Mouse (Mus musculus) heart, embryonic 14.5 days (tissue): Measurements from ENCODE around the gene Gm11114. TPM values are rescaled to one million over a fixed set of nuclear protein-coding genes. Genes with fewer than 3 reads are reported as not detected.
A peak's percentile ranks its signal among the peaks of the same experiment; 100 is the strongest.

Experiments
- ATAC-seq: fragments of 200-750 bp; cut with Nextera tagmentation; 2 replicates; pipeline ENCODE4 v1.8.0; 2017; ENCODE audit warnings: low read depth, moderate TSS enrichment; ENCODE audit not compliant: insufficient number of reproducible peaks, insufficient read depth, low FRiP score
- H3K27ac ChIP-seq, 2 experiments: fragments of 200-500 bp in 1 of 2; fragments of 300-500 bp in 1 of 2; sonication (generic) in 1 of 2; replicated peaks in 1 of 2; 2 replicates each; pipeline ENCODE4 v1.5.1; 2012 to 2014; ENCODE audit warnings: low read depth in 2 of 2, low read length in 2 of 2, control low read depth in 1 of 2, mild to moderate bottlenecking in 1 of 2, mixed read lengths in 1 of 2; ENCODE audit not compliant: control insufficient read depth in 1 of 2, insufficient read depth in 1 of 2
- H3K27me3 ChIP-seq: fragments of 300-500 bp; sonication (generic); 2 replicates; pipeline ENCODE4 v1.6.1; 2014; ENCODE audit warnings: mild to moderate bottlenecking, low read length, control low read depth; ENCODE audit not compliant: control insufficient read depth, insufficient read depth
- H3K36me3 ChIP-seq: fragments of 300-500 bp; sonication (generic); 2 replicates; pipeline ENCODE4 v1.6.1; 2014; ENCODE audit warnings: mild to moderate bottlenecking, control low read depth, low read length, mixed read lengths; ENCODE audit not compliant: control insufficient read depth, insufficient read depth
- H3K4me1 ChIP-seq, 2 experiments: fragments of 200-500 bp in 1 of 2; fragments of 300-500 bp in 1 of 2; sonication (generic) in 1 of 2; 2 replicates each; pipeline ENCODE4 v1.6.1; 2012 to 2014; ENCODE audit warnings: low read length in 2 of 2, control low read depth in 1 of 2, mixed read lengths in 1 of 2; ENCODE audit not compliant: control insufficient read depth in 2 of 2, insufficient read depth in 2 of 2
- H3K4me2 ChIP-seq: fragments of 300-500 bp; sonication (generic); 2 replicates; pipeline ENCODE4 v1.6.1; 2014; ENCODE audit warnings: mild to moderate bottlenecking, low read length
- H3K4me3 ChIP-seq, 2 experiments: fragments of 200-500 bp in 1 of 2; fragments of 300-500 bp in 1 of 2; sonication (generic) in 1 of 2; 2 replicates each; pipeline ENCODE4 v1.5.1; 2012 to 2014; ENCODE audit warnings: low read length in 2 of 2, mild to moderate bottlenecking in 2 of 2, control low read depth in 1 of 2, low read depth in 1 of 2, moderate library complexity in 1 of 2; ENCODE audit not compliant: control insufficient read depth in 1 of 2, insufficient read depth in 1 of 2
- H3K9ac ChIP-seq: fragments of 300-500 bp; sonication (generic); 2 replicates; pipeline ENCODE4 v1.6.1; 2014; ENCODE audit warnings: mild to moderate bottlenecking, low read length
- H3K9me3 ChIP-seq: fragments of 300-500 bp; sonication (generic); 2 replicates; pipeline ENCODE4 v1.6.1; 2016; ENCODE audit warnings: low read length, control low read depth; ENCODE audit not compliant: control insufficient read depth
- WGBS: fragments of 180-500 bp; shearing (Covaris S2); extraction: QIAGEN DNeasy Blood & Tissue Kit; methylation state at CpG from one replicate; pipeline ENCODE4 v1.1.7; 2014; 5-methylcytosine and 5-hydroxymethylcytosine counted together
- polyA plus RNA-seq: library from polyadenylated mRNA; unstranded; fragments of >200 nt; fragmentation: Nextera tagmentation; extraction: Ambion mirVana; gene quantifications from 2 replicates; pipeline ENCODE4 v1.2.1, GENCODE M21; 2014

Gm11114 gene
- polyA plus RNA-seq, 1 experiment from 2014 or later, result not detected

DNA sequence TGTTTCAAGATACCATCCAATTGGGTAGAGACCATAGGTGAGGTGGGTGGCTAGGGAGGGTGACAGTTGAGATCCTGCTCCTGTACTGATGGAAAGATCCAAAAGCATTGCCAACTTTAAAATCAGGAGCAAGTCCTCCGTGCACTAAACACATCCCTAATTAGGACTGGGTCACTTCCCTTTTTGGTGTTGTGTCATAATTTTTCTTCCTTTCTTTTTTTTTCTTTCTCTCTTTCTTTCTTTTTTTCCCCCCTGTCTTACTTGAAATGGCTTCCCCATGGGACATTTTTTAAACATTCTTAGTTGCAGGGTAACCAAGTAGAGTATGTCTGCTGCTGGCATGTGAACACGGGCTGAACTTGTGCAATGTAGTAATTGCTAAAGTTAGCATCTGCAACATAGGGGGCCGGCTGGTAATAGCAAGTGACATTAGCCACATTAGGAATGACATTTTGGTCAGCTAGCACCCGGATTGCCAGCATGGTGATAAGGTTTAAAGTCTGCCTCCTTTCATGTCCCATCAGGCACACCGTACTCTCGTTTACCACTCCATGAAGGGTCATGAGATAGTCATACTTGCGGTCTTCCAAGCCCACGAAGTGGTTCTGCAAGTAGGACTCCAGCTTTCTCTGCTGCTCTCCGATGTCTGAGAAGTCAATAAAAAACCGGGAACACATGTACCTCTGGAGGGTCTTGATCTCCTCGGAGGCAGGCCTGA is 11.7 kb downstream of the Gm11114 start:
- H3K4me3 ChIP-seq, result peak overlapping the region; percentile 68 to 84
- H3K9ac ChIP-seq, result peak overlapping the region; percentile 88
- 31% methylated on average over 11 of the region's 11 CpGs for WGBS
- ATAC-seq, result no peak
- peak overlapping the region; percentile 79 to 95 for H3K27ac ChIP-seq
- no peaks in the 10 kb centered on the region for H3K9me3 ChIP-seq
- H3K4me1 ChIP-seq, result peaks cover 0 to 6% of the 10 kb centered on the region in 2 experiments; a peak in 2 of 4 replicates
- H3K27me3 ChIP-seq, result no peaks in the 10 kb centered on the region
- peak overlapping the region; percentile 71 for H3K4me2 ChIP-seq
- H3K36me3 ChIP-seq, result peaks cover 11% of the 10 kb centered on the region; the same call in 1 of the 2 replicates

DNA sequence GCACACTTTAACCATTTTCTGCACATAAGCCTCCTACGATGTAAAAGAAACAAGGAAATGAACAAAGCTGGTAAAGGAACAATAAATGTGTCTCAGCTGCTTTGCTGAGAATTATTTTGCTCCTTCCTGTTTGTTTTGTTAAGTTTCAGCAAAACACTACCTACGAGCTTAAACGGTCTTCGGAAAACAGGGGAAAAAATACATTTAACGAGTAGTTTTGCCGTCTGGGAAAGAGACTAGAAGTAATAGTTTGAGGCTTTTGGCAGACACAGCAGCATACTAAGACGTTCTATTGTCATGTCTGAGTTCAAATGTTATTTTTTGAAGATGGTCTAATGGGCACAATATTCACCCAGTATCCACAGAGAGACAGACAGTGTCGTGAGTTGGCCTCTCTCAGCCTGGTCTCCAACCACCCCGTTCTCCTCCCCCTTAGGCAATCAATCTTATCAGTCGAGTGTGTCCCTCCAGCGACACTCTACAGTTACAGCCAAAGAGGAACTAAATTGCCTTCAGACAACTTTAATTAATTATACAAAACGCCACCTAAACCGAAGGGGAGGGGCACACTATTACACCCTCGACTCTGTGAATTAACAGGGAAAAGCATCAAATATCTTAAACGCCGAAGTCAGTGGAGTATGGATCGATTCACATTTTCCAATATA is 12.8 kb downstream of the Gm11114 start:
- Histone ChIP-seq H3K4me3 (peak overlapping the region; percentile 68 to 84), H3K4me2 (peak overlapping the region; percentile 71), H3K4me1 (peaks cover 0 to 6% of the 10 kb centered on the region in 2 experiments; a peak in 2 of 4 replicates), H3K27ac (peak overlapping the region; percentile 79 to 95), H3K36me3 (peaks cover 10% of the 10 kb centered on the region; the same call in 1 of the 2 replicates), H3K27me3 (no peaks in the 10 kb centered on the region), H3K9me3 (no peaks in the 10 kb centered on the region), H3K9ac (peak overlapping the region; percentile 88)
- ATAC-seq, result no peak
- WGBS, result 27% methylated on average over 17 of the region's 17 CpGs

DNA sequence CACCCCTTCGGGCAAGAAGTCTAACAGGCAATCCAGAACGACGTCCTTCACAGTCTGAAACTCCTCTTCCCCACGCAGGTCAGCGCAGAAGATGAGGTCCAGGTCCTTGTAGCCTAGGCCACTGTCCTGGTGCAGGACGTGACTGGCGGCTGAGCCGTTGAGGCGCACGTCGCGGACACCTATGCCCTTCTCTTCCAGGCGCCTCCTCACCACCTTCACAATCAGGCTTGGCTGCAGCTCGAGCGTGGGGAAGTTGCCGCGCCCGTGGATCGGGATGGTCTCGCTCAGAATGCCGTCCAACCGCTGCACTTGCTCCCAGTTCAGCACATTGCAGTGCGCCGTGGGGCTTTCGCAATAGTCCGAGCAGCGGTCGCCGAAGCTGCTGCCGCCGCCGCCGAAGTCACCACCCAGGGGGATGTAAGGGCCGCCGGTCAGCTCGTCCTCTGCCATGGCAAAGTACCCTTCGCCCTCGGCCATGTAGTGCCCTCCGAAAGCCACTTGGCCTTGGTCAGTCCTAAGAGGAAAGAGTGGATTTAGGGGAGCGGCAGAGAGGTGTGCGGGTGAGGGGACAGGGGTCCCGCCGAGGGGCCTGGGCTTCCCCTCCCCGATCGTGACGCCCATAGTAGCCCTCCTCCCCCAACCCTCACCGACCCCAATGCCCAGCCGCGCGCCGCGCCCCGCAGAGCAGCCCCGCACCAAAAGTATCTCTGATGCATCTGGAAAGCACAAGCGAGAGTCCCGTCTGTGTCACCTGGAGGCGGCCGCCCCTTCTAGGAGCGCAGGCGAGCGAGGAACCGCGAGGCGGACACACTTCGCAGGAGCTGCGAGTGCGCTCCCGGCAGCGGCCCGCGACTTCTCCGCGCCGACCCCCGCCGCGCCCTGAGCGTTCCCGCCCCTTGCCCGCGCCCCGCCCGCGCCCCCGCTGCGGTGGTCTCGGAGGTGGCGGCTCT is 14.0 kb downstream of the Gm11114 start:
- Histone ChIP-seq H3K4me3 (peak overlapping the region; percentile 68 to 84), H3K4me2 (peak overlapping the region; percentile 71), H3K9ac (peak overlapping the region; percentile 88), H3K4me1 (peaks cover 0 to 6% of the 10 kb centered on the region in 2 experiments; a peak in 2 of 4 replicates), H3K27ac (peak overlapping the region; percentile 61 to 95), H3K27me3 (no peaks in the 10 kb centered on the region), H3K36me3 (peaks cover 7% of the 10 kb centered on the region; the same call in 1 of the 2 replicates), H3K9me3 (no peaks in the 10 kb centered on the region)
- WGBS, result under 1% methylated on average over 88 of the region's 88 CpGs
- peak; percentile 58 for ATAC-seq

DNA sequence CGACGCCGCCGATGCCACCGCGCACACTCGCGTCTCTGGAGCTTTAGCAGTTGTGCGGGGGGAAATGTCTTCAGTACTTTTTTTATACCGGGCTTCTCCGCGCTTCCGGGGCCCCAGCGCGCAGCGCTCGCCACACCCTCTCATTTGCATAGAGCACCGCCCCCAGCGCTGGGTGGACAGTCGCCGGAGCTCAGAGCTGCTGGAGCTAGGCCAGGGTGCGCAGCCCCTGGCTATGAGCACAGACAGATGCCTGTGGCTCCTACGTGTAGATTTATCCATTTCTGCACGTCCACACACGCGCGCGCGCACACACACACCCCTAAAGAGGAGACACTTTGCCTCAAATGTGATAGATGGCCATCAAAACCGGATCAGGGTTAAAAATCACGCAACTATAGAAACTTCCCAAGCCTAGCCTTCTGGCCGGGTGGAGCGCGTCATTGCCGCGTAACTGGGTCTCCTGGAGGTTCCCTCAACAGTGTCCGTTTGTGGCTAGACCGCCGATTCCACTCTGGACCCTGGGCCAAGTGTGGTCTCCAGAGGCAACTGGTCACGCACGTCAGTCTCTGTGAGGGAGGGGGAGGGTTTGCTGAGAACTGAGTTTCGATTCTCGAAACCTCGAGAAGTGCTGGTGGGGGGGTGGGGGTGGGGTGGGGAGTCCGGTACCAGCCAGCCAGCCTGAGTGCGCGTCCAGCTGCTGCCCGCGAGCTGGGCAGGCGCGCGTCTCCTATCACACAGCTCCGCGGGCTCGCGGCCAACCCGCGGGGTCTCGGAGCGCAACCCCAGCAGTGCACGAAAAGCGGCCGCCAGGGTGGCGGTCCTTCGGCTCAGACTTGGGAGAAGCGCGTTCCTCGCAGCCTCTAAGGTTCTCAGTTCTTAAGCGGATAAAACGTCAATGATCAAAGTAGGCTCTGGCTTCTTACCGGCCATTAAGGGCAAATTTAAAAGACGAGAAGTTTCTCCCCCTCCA is 15.0 kb downstream of the Gm11114 start, which contains the start of gene Tent5a:
Gene Tent5a, minus strand, starts transcription at position 107 of the 970 bp plus-strand sequence.
- H3K9ac ChIP-seq, result peak within 1 kb of the TSS; percentile 88
- H3K27me3 ChIP-seq, result no peaks in the 10 kb centered on the region
- H3K4me3 ChIP-seq, result peak within 1 kb of the TSS; percentile 68 to 84
- ATAC-seq, result peak; percentile 92
- peaks cover 0 to 6% of the 10 kb centered on the region in 2 experiments; a peak in 2 of 4 replicates for H3K4me1 ChIP-seq
- peak within 1 kb of the TSS; percentile 71 for H3K4me2 ChIP-seq
- H3K36me3 ChIP-seq, result peaks cover 7% of the 10 kb centered on the region; the same call in 1 of the 2 replicates
- H3K27ac ChIP-seq, result peak within 1 kb of the TSS; percentile 92 to 95
- under 1% methylated on average over 72 of the region's 72 CpGs for WGBS
- H3K9me3 ChIP-seq, result no peaks in the 10 kb centered on the region

DNA sequence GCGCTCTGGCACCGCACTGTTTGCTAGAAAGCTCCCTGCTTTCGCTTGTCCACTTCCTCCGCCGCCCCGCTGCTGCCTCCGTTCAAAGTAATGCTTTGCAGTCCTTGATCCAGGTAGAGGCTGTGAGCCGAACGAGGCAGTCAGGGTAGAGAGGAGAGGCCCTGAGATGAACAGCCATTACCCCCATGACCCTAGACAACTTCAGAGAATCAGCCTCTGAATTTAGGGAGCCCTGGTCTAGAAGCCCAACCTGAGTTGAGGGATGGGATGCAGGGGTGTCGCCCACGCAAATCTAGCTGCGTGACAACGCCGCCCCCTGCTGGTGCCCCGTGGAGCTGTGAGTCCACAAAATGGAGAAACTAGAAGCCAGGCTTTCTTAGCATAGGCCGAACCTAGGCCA is 15.7 kb downstream of the Gm11114 start:
- 2% methylated on average over 16 of the region's 16 CpGs for WGBS

DNA sequence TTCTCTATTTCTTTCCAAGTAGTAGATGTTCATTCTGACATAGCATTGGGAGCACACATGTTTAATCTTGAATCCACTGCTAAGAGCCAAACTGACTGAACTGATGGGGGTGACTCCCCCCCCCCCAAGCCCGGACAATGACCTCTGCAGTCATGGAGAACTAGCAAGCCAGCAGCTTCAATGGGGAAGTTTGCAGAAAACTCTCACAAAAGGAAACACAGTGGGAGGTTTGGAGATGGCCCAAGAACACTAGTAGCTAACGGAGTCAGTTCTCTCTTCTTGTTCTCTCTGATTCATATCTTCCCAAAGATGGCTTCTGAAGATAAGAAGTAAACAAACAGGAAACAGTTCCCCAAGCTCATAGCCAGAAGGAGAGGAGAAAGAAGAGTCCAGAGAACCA is 18.9 kb downstream of the Gm11114 start:
- no peak overlapping the region for H3K27ac ChIP-seq
- ATAC-seq, result no peak
- H3K4me3 ChIP-seq, result no peak overlapping the region
- H3K9me3 ChIP-seq, result no peaks in the 10 kb centered on the region
- H3K27me3 ChIP-seq, result no peaks in the 10 kb centered on the region
- H3K4me2 ChIP-seq, result no peak overlapping the region
- no peaks in the 10 kb centered on the region for H3K4me1 ChIP-seq
- 73% methylated on average over 2 of the region's 2 CpGs for WGBS
- no peak overlapping the region for H3K9ac ChIP-seq
- H3K36me3 ChIP-seq, result no peaks in the 10 kb centered on the region

More for the DNA sequence above, 15.7 kb downstream of the Gm11114 start:
- peaks cover 7% of the 10 kb centered on the region; the same call in 1 of the 2 replicates for H3K36me3 ChIP-seq
- peak overlapping the region; percentile 84 to 95 for H3K27ac ChIP-seq
- no peaks in the 10 kb centered on the region for H3K9me3 ChIP-seq
- peak overlapping the region; percentile 71 for H3K4me2 ChIP-seq
- H3K4me3 ChIP-seq, result peak overlapping the region; percentile 68 to 84
- H3K4me1 ChIP-seq, result peaks cover 0 to 6% of the 10 kb centered on the region in 2 experiments; a peak in 2 of 4 replicates
- H3K9ac ChIP-seq, result peak overlapping the region; percentile 88
- no peaks in the 10 kb centered on the region for H3K27me3 ChIP-seq
- ATAC-seq, result no peak
